Mouse (Mus musculus) MEL (cell line): ENCODE data around the gene Olfr1366.

Source experiments
- CTCF ChIP-seq, 3 experiments: IDR thresholded peaks in 2 of 3; conservative IDR thresholded peaks in 1 of 3; 2 replicates each; pipeline ENCODE4 v1.5.1; 2011 to 2012; ENCODE audit warnings: low read length in 3 of 3, low read depth in 2 of 3, mild to moderate bottlenecking in 2 of 3, improper control_type of control experiment in 1 of 3, inconsistent platforms in 1 of 3, mixed read lengths in 1 of 3, moderate library complexity in 1 of 3; ENCODE audit not compliant: control insufficient read depth in 1 of 3, insufficient read depth in 1 of 3, poor library complexity in 1 of 3, severe bottlenecking in 1 of 3
- MAZ ChIP-seq: IDR thresholded peaks from 2 replicates; pipeline ENCODE4 v1.6.1; 2012; ENCODE audit warnings: low read depth, mild to moderate bottlenecking, inconsistent platforms, low read length, improper control_type of control experiment
- MEF2A ChIP-seq: IDR thresholded peaks from 2 replicates; pipeline ENCODE4 v1.6.1; 2014; ENCODE audit warnings: low read depth, mild to moderate bottlenecking, inconsistent platforms, low read length, improper control_type of control experiment; ENCODE audit not compliant: poor library complexity, insufficient replicate concordance, severe bottlenecking; ENCODE audit errors: extremely low read depth
- POLR2A ChIP-seq, 2 experiments: IDR thresholded peaks; 2 replicates each; pipeline ENCODE4 v1.6.1; 2011 to 2012; ENCODE audit warnings: low read length in 2 of 2, mild to moderate bottlenecking in 2 of 2, control low read depth in 1 of 2, improper control_type of control experiment in 1 of 2, low read depth in 1 of 2, moderate library complexity in 1 of 2; ENCODE audit not compliant: control insufficient read depth in 1 of 2, insufficient read depth in 1 of 2, poor library complexity in 1 of 2
- POLR2AphosphoS2 ChIP-seq: IDR thresholded peaks from 2 replicates; pipeline ENCODE4 v1.6.1; 2011; ENCODE audit warnings: low read length, improper control_type of control experiment
- RAD21 ChIP-seq: IDR thresholded peaks from 2 replicates; pipeline ENCODE4 v1.6.1; 2011; ENCODE audit warnings: mild to moderate bottlenecking, low read depth, low read length, improper control_type of control experiment
- SIN3A ChIP-seq: IDR thresholded peaks from 2 replicates; pipeline ENCODE4 v1.6.1; 2012; ENCODE audit warnings: low read length, improper control_type of control experiment, inconsistent platforms
- ZKSCAN1 ChIP-seq: IDR thresholded peaks from 2 replicates; pipeline ENCODE4 v1.6.1; 2012; ENCODE audit warnings: low read depth, mild to moderate bottlenecking, inconsistent platforms, low read length, improper control_type of control experiment, moderate library complexity

- no peak for TF ChIP-seq CTCF (IDR thresholded peaks at IDR 0.05 in 2 of 3, conservative IDR thresholded peaks at IDR 0.05 in 1 of 3; ENCODE audit: control insufficient read depth in 1 of 3, insufficient read depth in 1 of 3, low read depth in 2 of 3, low read length in 3 of 3, poor library complexity in 1 of 3, severe bottlenecking in 1 of 3)
- TF ChIP-seq RAD21: no peak
- TF ChIP-seq POLR2AphosphoS2: no peak
- TF ChIP-seq MAZ: no peak
- TF ChIP-seq MEF2A: no peak
- TF ChIP-seq ZKSCAN1: no peak
- no peak for TF ChIP-seq SIN3A
- TF ChIP-seq POLR2A (IDR thresholded peaks at IDR 0.05; ENCODE audit: control insufficient read depth in 1 of 2, insufficient read depth in 1 of 2, low read depth in 1 of 2, low read length in 2 of 2, poor library complexity in 1 of 2): no peak
Observed at GRCm38 (mm10) chr13:21591618-21592017, 49.0 kb upstream of the Olfr1366 start.
